In the genomic region with DNA sequence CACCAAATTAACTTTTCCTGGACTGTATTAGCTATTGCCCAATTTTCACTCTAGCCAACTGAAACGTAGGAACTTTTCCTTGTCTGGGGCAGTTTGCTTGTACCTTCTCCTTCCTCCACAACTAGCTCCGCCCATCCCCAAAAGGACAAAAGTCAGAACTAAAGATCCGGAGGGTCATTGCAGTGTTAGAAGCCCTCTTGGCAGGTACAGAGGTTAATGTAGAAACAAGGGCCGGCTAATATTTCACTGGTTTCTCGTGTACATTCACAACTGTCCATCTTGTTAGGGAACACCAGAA, we compare ENCODE assay signal across 8 mouse cellular contexts. TPM values are rescaled to one million over a fixed set of nuclear protein-coding genes. Genes with fewer than 3 reads are reported as not detected.
DNase-seq lines count a peak whose midpoint lies in the region; ATAC-seq and TF ChIP-seq lines count a peak whose summit lies in the region.

No protein-coding gene starts in this region.

- peak overlapping the region; percentile 68 for H3K4me2 ChIP-seq in heart, embryonic 13.5 days
- H3K4me2 ChIP-seq in hindbrain, postnatal 0 days (ENCODE audit: low read depth, low read length): peak overlapping the region; percentile 58
- peak overlapping the region; percentile 91 for H3K4me2 ChIP-seq in liver, embryonic 14.5 days (ENCODE audit: low read depth)

- DNase-seq in heart, adult 8-10 months (ENCODE audit: low spot score): no peak
- peak; percentile 63 for DNase-seq in embryo, embryonic 11 days
- DNase-seq in hindbrain, postnatal 0 days (ENCODE audit: low spot score): no peak
- peak in 2 of 3 experiments; percentile 49 to 52 for DNase-seq in liver, embryonic 14.5 days (ENCODE audit: low read depth in 3 of 3, low spot score in 3 of 3)
- peak; percentile 82 for DNase-seq in yolk sac, embryonic 10.5 days (ENCODE audit: low spot score)
- DNase-seq in left cerebral cortex, adult 8-10 months (ENCODE audit: low spot score in 2 of 2): no peak
- DNase-seq in layer of hippocampus, postnatal 36 days: no peak

- H3K9me3 ChIP-seq in heart, embryonic 13.5 days: no peaks in the 10 kb centered on the region
- H3K9me3 ChIP-seq in hindbrain, postnatal 0 days (ENCODE audit: low read length): no peaks in the 10 kb centered on the region
- no peaks in the 10 kb centered on the region for H3K9me3 ChIP-seq in liver, embryonic 14.5 days (ENCODE audit: control insufficient read depth, low read length)

- peaks cover 31% of the 10 kb centered on the region for H3K4me1 ChIP-seq in heart, embryonic 13.5 days
- H3K4me1 ChIP-seq in hindbrain, postnatal 0 days (ENCODE audit: insufficient read depth, low read length): peaks cover 7% of the 10 kb centered on the region; the same call in 1 of the 2 replicates
- H3K4me1 ChIP-seq in liver, embryonic 14.5 days (replicated peaks; ENCODE audit: control insufficient read depth in 2 of 2, insufficient read depth in 2 of 2, low read length in 1 of 2): peaks cover 11 to 31% of the 10 kb centered on the region in 2 experiments

- peak overlapping the region; percentile 99 for H3K4me3 ChIP-seq in heart, embryonic 13.5 days
- peak overlapping the region; percentile 99 for H3K4me3 ChIP-seq in hindbrain, postnatal 0 days (ENCODE audit: low read length)
- H3K4me3 ChIP-seq in liver, embryonic 14.5 days (ENCODE audit: insufficient read depth in 1 of 2, low read depth in 2 of 2, low read length in 2 of 2): peak overlapping the region; percentile 71 to 86

- no peak for TF ChIP-seq CTCF in hindbrain, postnatal 0 days (IDR thresholded peaks at IDR 0.05; ENCODE audit: low read depth)
- no peak for TF ChIP-seq CTCF in liver, embryonic 14.5 days (IDR thresholded peaks at IDR 0.05; ENCODE audit: low read depth)

- H3K27ac ChIP-seq in heart, embryonic 13.5 days (replicated peaks): peak overlapping the region; percentile 98
- peak overlapping the region; percentile 99; the same call in 1 of the 2 replicates for H3K27ac ChIP-seq in hindbrain, postnatal 0 days
- peak overlapping the region; percentile 80 for H3K27ac ChIP-seq in liver, embryonic 14.5 days

- TF ChIP-seq EP300 in liver, embryonic 14.5 days (IDR thresholded peaks at IDR 0.05; ENCODE audit: low read depth): no peak

- 9% methylated on average over 5 of the region's 5 CpGs for WGBS in heart, embryonic 13.5 days
- 9% methylated on average over 5 of the region's 5 CpGs for WGBS in hindbrain, postnatal 0 days
- 5% methylated on average over 5 of the region's 5 CpGs for WGBS in liver, embryonic 14.5 days (ENCODE audit: insufficient replicate concordance)

- H3K27me3 ChIP-seq in heart, embryonic 13.5 days (replicated peaks): no peaks in the 10 kb centered on the region
- no peaks in the 10 kb centered on the region for H3K27me3 ChIP-seq in hindbrain, postnatal 0 days (ENCODE audit: insufficient read depth, low read length)
- H3K27me3 ChIP-seq in liver, embryonic 14.5 days (ENCODE audit: control insufficient read depth, insufficient read depth, low read length): no peaks in the 10 kb centered on the region

- no peaks in the 10 kb centered on the region for H3K36me3 ChIP-seq in heart, embryonic 13.5 days
- no peaks in the 10 kb centered on the region for H3K36me3 ChIP-seq in hindbrain, postnatal 0 days (ENCODE audit: insufficient read depth, low read length)
- no peaks in the 10 kb centered on the region for H3K36me3 ChIP-seq in liver, embryonic 14.5 days (replicated peaks; ENCODE audit: control insufficient read depth, insufficient read depth, low read depth)

- peak overlapping the region; percentile 86 for H3K9ac ChIP-seq in heart, embryonic 13.5 days
- H3K9ac ChIP-seq in hindbrain, postnatal 0 days (replicated peaks; ENCODE audit: low read length): peak overlapping the region; percentile 98
- H3K9ac ChIP-seq in liver, embryonic 14.5 days (replicated peaks): peak overlapping the region; percentile 73

- no peak for ATAC-seq in heart, embryonic 13.5 days (ENCODE audit: extremely low read depth, insufficient number of reproducible peaks, low FRiP score, low TSS enrichment)
- no peak for ATAC-seq in hindbrain, postnatal 0 days
- no peak for ATAC-seq in liver, embryonic 14.5 days (ENCODE audit: insufficient read depth)

RNA-seq across cellular contexts. Expression of a gene that starts 1.0 kb away (rescaled TPM):
- polyA plus RNA-seq in heart, embryonic 13.5 days (2015; fragmentation: Nextera tagmentation; extraction: Ambion mirVana): 70.9 and 73.8 TPM in 2 replicates
- 10 to 100 TPM; 48.7 to 53.5 (median 50.0) TPM for total RNA-seq in heart, adult 8-10 months (2022)
- total RNA-seq in hindbrain, postnatal 0 days (2014; rRNA removed): 92.0 and 111 TPM in 2 replicates
- 66.0 and 66.8 TPM in 2 replicates for polyA plus RNA-seq in hindbrain, postnatal 0 days (2015; fragmentation: Nextera tagmentation; extraction: Ambion mirVana)
- 18.4 and 24.6 TPM in 2 replicates for polyA plus RNA-seq in liver, embryonic 14.5 days (2012; rRNA removed)
- polyA plus RNA-seq in liver, embryonic 14.5 days (2014; fragmentation: Nextera tagmentation; extraction: Ambion mirVana): 64.4 and 72.6 TPM in 2 replicates
- 10 to 100 TPM; 73.3 to 82.4 (median 75.2) TPM for total RNA-seq in left cerebral cortex, adult 8-10 months (2022)
- total RNA-seq in layer of hippocampus, postnatal 36 days (2021): 10 to 100 TPM; 85.0 to 87.8 TPM

Comparison
In these comparisons a context has a peak if more than half of its experiments do, and no peak if none do; other contexts are left out.
1. DNase-seq: peak in embryo, embryonic 11 days (single experiment), liver, embryonic 14.5 days (2 of 3) and yolk sac, embryonic 10.5 days (single experiment); none in heart, adult 8-10 months (single experiment), hindbrain, postnatal 0 days (single experiment), left cerebral cortex, adult 8-10 months (0 of 2) and layer of hippocampus, postnatal 36 days (0 of 2).
2. Peak in every context shown above with its lines, with median percentiles within 50 percentile points of each other: H3K27ac ChIP-seq, H3K4me2 ChIP-seq, H3K4me3 ChIP-seq and H3K9ac ChIP-seq.